Mouse (Mus musculus): ENCODE data around the gene Gm17660.

GRCm38 (mm10) chr5:104112016-104112415, 34.6 kb upstream of the Gm17660 start:
- TF ChIP-seq CTCF (IDR thresholded peaks at IDR 0.05) (peak; percentile 37), EP300 (IDR thresholded peaks at IDR 0.05; ENCODE audit: insufficient read depth, low read depth, low read length) (peak; percentile 73; the same call in 1 of the 2 replicates)
